Mouse (Mus musculus) megakaryocyte, embryonic 14.5 days (primary cell): Measurements from ENCODE around the gene Socs1.

Experiments
- FLI1 ChIP-seq: IDR thresholded peaks from 2 replicates; pipeline ENCODE4 v1.6.1; 2012; ENCODE audit warnings: low read length, inconsistent platforms, mixed read lengths
- GATA1 ChIP-seq: IDR thresholded peaks from 3 replicates; pipeline ENCODE4 v1.6.1; 2012; ENCODE audit warnings: mixed read lengths, low read length, inconsistent platforms, borderline replicate concordance

- TF ChIP-seq GATA1 (no peak), FLI1 (no peak)
These were observed 1.2 kb downstream of the Socs1 start for GRCm38 (mm10) chr16:10783883-10784792.
